Mouse (Mus musculus) heart, embryonic 13.5 days (tissue): Measurements from ENCODE around the gene Slc37a3. TPM values are rescaled to one million over a fixed set of nuclear protein-coding genes. Genes with fewer than 3 reads are reported as not detected.
A peak's percentile ranks its signal among the peaks of the same experiment; 100 is the strongest.

Experiments used
- ATAC-seq: fragments of 200-750 bp; cut with Nextera tagmentation; 2 replicates; pipeline ENCODE4 v1.8.0; 2017; ENCODE audit warnings: moderate TSS enrichment; ENCODE audit not compliant: insufficient number of reproducible peaks, low FRiP score, low TSS enrichment; ENCODE audit errors: extremely low read depth
- H3K27ac ChIP-seq: fragments of 300-500 bp; sonication (generic); replicated peaks from 2 replicates; pipeline ENCODE4 v1.5.1; 2015; ENCODE audit warnings: moderate library complexity, mild to moderate bottlenecking, inconsistent platforms
- H3K27me3 ChIP-seq: fragments of 300-500 bp; sonication (generic); replicated peaks from 2 replicates; pipeline ENCODE4 v1.6.1; 2015; ENCODE audit warnings: mild to moderate bottlenecking, inconsistent platforms
- H3K36me3 ChIP-seq: fragments of 300-500 bp; sonication (generic); 2 replicates; pipeline ENCODE4 v1.6.1; 2015; ENCODE audit warnings: mild to moderate bottlenecking, inconsistent platforms
- H3K4me1 ChIP-seq: fragments of 300-500 bp; sonication (generic); 2 replicates; pipeline ENCODE4 v1.6.1; 2015; ENCODE audit warnings: inconsistent platforms
- H3K4me2 ChIP-seq: fragments of 300-500 bp; sonication (generic); 2 replicates; pipeline ENCODE4 v1.6.1; 2015; ENCODE audit warnings: inconsistent platforms, mild to moderate bottlenecking, moderate library complexity
- H3K4me3 ChIP-seq: fragments of 300-500 bp; sonication (generic); 2 replicates; pipeline ENCODE4 v1.5.1; 2015; ENCODE audit warnings: moderate library complexity, mild to moderate bottlenecking, inconsistent platforms
- H3K9ac ChIP-seq: fragments of 300-500 bp; sonication (generic); 2 replicates; pipeline ENCODE4 v1.6.1; 2015; ENCODE audit warnings: inconsistent platforms, mild to moderate bottlenecking, moderate library complexity
- H3K9me3 ChIP-seq: fragments of 300-500 bp; sonication (generic); 2 replicates; pipeline ENCODE4 v1.6.1; 2016; ENCODE audit warnings: inconsistent platforms
- WGBS: fragments of 180-500 bp; shearing (Covaris S2); methylation state at CpG from one replicate; pipeline ENCODE4 v1.1.7; 2015; ENCODE audit warnings: mixed read lengths; 5-methylcytosine and 5-hydroxymethylcytosine counted together
- polyA plus RNA-seq: library from polyadenylated mRNA; unstranded; fragments of >200 nt; fragmentation: Nextera tagmentation; extraction: Ambion mirVana; gene quantifications from 2 replicates; pipeline ENCODE4 v1.2.1, GENCODE M21; 2015

The Slc37a3 gene
- polyA plus RNA-seq, 1 experiment from 2014 or later: 33.0 TPM

DNA sequence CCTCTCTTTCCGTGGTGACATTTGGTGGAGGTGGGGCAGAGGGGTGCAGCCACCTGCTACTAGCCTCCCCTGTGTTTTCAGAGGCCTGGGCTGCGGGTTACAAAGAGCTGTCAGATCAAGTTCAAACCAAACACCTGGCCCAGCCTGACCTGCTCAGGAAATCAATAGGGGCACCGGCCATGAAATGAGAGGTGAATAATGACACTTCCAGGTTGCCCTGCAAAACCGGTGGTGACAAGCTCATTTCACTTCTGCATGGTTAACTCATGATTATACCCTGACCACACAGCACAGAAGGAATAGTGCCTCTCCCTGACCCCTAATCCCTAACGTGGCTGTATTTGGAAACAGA, 90.8 kb downstream of the Slc37a3 start:
- Histone ChIP-seq H3K36me3 (no peaks in the 10 kb centered on the region), H3K9ac (no peak overlapping the region), H3K27ac (peak overlapping the region; percentile 30; the same call in 1 of the 2 replicates), H3K4me3 (no peak overlapping the region), H3K9me3 (no peaks in the 10 kb centered on the region), H3K4me2 (no peak overlapping the region), H3K4me1 (peaks cover 29% of the 10 kb centered on the region), H3K27me3 (no peaks in the 10 kb centered on the region)
- 31% methylated on average over 5 of the region's 5 CpGs for WGBS
- ATAC-seq: no peak

DNA sequence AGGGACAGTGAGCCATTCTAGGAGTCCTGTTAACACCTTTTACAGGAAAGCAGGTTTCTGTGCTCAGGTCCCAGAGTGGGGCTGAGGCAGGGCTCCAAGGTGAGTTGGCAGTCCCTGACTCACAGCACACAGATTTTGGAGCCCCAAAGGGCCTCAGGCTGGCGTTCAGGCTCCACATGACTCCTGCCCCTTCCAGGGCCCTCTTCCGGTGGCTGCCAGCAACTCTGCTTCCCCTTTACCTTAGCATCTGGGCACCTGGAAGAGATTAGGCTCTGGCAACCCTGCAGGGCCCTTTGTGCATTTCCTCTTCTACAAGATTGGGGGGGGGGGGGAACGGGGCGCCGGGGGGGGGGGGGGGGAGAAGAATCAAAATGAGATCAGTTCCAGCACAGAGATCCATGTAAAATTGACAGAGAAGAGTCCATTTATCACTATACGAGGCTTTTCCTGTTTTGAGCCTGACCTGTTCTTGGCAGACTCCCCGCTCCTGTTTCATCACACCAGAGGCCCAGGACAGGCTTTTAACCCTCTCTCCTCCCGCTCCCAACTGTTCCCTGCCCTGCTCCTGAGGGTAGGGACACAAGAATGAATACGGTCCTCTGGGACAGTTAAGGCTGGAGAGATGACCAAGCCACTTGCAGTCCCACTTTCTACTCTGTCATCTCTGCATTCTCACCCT, 91.3 kb downstream of the Slc37a3 start:
- H3K27ac ChIP-seq: peak overlapping the region; percentile 30; the same call in 1 of the 2 replicates
- no peaks in the 10 kb centered on the region for H3K36me3 ChIP-seq
- H3K4me1 ChIP-seq: peaks cover 29% of the 10 kb centered on the region
- ATAC-seq: no peak
- no peaks in the 10 kb centered on the region for H3K27me3 ChIP-seq
- 17% methylated on average over 7 of the region's 9 CpGs for WGBS
- 0 out of 2 replicates have a peak overlapping the region, but pooled peaks have one; percentile 37 for H3K9ac ChIP-seq
- H3K4me3 ChIP-seq: no peak overlapping the region
- H3K9me3 ChIP-seq: no peaks in the 10 kb centered on the region
- no peak overlapping the region for H3K4me2 ChIP-seq

DNA sequence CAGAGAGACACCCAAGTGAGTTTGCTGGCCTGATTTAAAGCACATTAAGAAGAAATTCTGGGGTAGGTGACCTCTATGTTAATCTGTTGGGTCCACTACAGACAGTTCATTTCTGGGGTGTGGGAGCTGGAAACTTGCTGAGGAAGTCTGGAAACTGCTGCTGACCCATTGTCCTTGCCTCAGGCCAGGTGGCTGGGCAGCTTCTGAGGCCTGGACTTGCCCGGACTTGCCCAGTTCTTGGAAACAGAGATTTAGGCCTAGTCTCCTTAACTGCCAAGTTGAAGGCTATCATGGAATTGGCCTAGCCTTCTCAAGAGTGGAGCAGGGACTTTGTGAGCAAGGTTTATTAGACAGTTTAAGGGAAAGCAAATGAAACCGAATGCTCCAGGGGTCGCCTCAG, 92.6 kb downstream of the Slc37a3 start:
- H3K36me3 ChIP-seq: no peaks in the 10 kb centered on the region
- H3K9ac ChIP-seq: no peak overlapping the region
- H3K9me3 ChIP-seq: no peaks in the 10 kb centered on the region
- no peak overlapping the region for H3K4me2 ChIP-seq
- no peak overlapping the region for H3K4me3 ChIP-seq
- no peak for ATAC-seq
- WGBS: 86% methylated on average over 3 of the region's 3 CpGs
- H3K27ac ChIP-seq: no peak overlapping the region
- peaks cover 20% of the 10 kb centered on the region for H3K4me1 ChIP-seq
- no peaks in the 10 kb centered on the region for H3K27me3 ChIP-seq

Other genes with a start within 250 kb of the Slc37a3 start
- 3.6 and 3.7 TPM in 2 replicates for gene Kdm7a, start 170.9 kb downstream of the Slc37a3 start, polyA plus RNA-seq
- gene Rab19, start 3.5 kb upstream of the Slc37a3 start, polyA plus RNA-seq: 0.41 and 0.84 TPM in 2 replicates
- gene Mkrn1, start 42.8 kb upstream of the Slc37a3 start, polyA plus RNA-seq: 67.2 and 83.4 TPM in 2 replicates
- 15.9 and 17.4 TPM in 2 replicates for gene Dennd2a, start 180.2 kb upstream of the Slc37a3 start, polyA plus RNA-seq
- gene Adck2, start 196.2 kb upstream of the Slc37a3 start, polyA plus RNA-seq: 12.6 and 14.6 TPM in 2 replicates
- 1.1 and 1.8 TPM in 2 replicates for gene Gm42420, start 208.1 kb upstream of the Slc37a3 start, polyA plus RNA-seq
- gene Ndufb2, start 214.9 kb upstream of the Slc37a3 start, polyA plus RNA-seq: 599 and 674 TPM in 2 replicates